Mouse (Mus musculus) cerebellum, postnatal 36 days (tissue): ENCODE measurements around the gene Sh2b3.

Source experiments
- DNase-seq, 2 experiments: peaks; one replicate each; pipeline ENCODE4 v3.0.0; 2021 to 2022; ENCODE audit warnings: mixed read lengths in 2 of 2

Gene Sh2b3

GRCm38 (mm10) chr5:121822786-121823505 is 14.5 kb downstream of the Sh2b3 start:
- DNase-seq: peak; percentile 21 to 26

DNA sequence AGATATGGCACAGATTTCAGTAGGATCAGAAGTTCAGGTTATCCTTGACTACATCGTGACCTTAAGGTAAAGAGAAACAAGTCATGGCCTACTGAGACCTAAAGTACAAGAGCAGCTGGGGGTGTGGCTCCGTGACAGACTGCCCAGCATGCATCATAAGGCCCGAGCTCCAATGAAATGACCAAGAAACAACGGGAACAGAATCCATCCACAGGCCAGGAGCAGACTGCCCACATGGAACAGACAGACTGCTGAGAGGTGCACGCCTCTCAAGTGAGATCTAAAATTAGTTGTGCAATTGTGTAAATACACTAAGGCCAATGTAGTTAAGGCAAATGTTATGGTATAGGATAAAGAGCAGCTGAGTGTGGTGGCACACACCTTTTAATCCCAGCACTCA is 15.9 kb downstream of the Sh2b3 start:
- DNase-seq: peak; percentile 48

- peak; percentile 4 to 9 for DNase-seq
Measured at GRCm38 (mm10) chr5:121821116-121821515, 16.3 kb downstream of the Sh2b3 start.

DNA sequence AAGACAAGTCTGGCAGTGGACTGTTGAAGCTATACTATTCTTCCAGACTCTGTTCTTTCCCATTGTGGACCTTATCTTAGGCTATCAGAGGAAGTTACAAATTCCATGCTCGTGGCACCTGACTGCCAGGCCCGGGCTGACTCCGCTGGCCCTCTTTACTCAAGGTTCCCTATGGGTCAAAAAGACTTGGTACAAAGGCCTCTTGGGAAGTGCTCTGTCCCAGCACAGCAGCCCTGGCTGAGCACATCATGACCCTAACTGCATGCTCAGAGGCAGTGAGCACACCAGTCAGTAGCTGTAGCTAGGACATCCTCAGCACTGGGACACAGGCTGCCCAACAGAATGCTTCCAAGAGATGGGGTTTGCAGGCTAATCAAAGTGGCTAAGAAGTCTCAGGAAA is 16.8 kb downstream of the Sh2b3 start:
- no peak for DNase-seq

DNA sequence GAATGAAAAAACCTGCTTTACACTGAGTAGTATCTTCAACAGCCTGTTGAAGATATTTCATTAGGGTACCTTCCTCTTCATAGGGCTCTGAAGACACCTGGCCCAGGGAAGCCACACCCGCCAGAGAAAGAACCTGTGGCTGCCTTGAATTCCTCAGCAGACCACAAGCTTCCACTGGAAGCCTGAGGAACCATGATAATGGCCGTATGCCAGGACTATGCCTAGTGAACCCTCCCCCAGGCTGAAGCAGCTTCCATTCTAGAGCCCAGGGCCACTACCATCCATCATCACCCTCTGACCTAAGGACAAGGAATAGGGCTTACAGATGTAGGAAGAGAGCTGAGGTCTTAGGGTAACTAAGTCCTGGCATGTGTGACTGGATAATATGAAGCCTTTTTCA is 17.3 kb downstream of the Sh2b3 start:
- DNase-seq: no peak

DNA sequence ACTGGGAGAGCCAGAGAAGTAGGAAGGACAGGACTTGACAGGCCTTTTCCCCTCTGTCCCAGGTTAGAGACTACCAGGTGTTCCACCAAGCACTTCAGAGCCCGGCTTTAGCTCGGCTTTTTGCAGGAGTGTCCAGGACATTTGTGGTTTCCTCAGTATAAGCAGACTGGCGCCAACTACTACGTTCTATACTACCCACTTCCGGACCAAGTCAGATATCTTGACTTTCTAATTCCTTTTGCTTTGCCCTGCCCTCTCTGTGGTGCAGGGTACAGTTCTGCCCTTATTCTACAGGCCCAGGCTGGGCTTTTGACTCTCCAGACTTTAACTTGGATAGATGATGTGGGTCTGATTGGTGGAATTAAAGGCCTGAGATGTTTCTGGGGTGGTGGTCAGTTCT is 17.9 kb downstream of the Sh2b3 start:
- DNase-seq: no peak

- DNase-seq: peak in 1 of 2 experiments; percentile 3
Measured at GRCm38 (mm10) chr5:121818862-121819261, 18.6 kb downstream of the Sh2b3 start.

- no peak for DNase-seq
Measured at GRCm38 (mm10) chr5:121818401-121818800, 19.0 kb downstream of the Sh2b3 start.

- no peak for DNase-seq
Measured at GRCm38 (mm10) chr5:121817551-121817950, 19.9 kb downstream of the Sh2b3 start.

GRCm38 (mm10) chr5:121816611-121817010 is 20.8 kb downstream of the Sh2b3 start:
- DNase-seq: peak in 1 of 2 experiments; percentile 3

DNA sequence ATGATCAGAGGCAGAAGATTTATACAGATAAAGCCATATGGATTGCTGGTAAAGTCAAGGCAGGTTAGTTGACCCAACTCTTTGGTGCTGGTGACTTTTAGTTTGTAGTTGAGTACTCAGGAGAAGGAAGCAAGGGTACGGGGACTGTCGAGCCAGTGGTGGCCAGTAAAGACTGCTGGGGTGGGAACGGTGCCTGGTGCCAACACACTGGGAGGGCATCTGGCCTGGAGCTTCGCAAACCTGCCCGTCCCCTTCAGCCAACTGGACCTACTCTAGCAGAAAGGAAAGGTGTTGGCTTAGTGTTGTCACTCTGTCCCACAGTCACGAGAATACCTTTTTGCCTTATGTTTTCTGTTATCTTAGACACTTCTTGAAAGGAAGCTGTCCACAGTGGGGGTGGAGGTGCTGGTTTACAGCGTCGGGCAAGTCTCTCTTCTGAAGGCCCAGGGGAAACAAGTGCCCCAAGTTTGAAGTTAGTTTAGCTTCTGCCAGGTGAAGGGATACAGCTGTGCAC is 21.5 kb downstream of the Sh2b3 start:
- DNase-seq: peak in 1 of 2 experiments; percentile 20

- peak; percentile 63 to 78 for DNase-seq
Measured at GRCm38 (mm10) chr5:121815067-121815466, 22.4 kb downstream of the Sh2b3 start.

- DNase-seq: no peak
Measured at GRCm38 (mm10) chr5:121813744-121814143, 23.7 kb downstream of the Sh2b3 start.

DNA sequence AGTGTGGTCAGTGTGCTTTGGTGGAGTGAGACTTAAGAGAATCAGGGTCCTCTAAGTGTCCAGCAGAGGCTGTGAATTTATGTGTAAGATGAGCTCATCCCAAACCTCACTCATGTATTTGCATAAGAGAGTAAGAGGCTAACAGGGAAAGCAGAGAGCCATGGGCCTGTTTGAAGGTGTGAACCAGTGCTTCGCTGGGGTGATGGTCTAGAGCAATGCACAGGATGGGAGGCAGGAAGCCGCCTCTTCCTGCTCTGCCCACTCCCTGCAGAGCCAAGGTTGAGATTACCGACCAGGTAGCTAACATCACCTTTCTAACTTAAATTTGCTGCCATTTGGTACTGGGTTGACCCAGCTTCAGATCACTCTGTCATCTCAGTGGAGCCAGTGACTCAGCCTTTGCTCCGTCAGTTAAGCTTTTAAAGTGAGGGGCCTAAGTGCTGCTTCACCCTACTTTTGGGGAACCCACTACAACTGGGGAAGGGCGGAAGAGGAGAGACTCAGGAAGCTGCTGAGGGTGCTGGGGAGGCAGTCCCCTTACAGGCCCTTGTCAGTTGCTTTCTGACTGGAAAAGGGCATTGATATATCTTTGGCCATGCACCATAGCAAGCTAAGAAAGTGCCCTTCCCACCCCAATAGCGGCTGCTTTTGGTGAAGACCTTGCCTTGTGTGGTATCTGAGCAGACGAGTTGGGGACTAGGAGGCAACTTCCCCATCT is 24.8 kb downstream of the Sh2b3 start:
- no peak for DNase-seq

GRCm38 (mm10) chr5:121811485-121811931 is 25.9 kb downstream of the Sh2b3 start:
- peak; percentile 43 to 44 for DNase-seq

DNA sequence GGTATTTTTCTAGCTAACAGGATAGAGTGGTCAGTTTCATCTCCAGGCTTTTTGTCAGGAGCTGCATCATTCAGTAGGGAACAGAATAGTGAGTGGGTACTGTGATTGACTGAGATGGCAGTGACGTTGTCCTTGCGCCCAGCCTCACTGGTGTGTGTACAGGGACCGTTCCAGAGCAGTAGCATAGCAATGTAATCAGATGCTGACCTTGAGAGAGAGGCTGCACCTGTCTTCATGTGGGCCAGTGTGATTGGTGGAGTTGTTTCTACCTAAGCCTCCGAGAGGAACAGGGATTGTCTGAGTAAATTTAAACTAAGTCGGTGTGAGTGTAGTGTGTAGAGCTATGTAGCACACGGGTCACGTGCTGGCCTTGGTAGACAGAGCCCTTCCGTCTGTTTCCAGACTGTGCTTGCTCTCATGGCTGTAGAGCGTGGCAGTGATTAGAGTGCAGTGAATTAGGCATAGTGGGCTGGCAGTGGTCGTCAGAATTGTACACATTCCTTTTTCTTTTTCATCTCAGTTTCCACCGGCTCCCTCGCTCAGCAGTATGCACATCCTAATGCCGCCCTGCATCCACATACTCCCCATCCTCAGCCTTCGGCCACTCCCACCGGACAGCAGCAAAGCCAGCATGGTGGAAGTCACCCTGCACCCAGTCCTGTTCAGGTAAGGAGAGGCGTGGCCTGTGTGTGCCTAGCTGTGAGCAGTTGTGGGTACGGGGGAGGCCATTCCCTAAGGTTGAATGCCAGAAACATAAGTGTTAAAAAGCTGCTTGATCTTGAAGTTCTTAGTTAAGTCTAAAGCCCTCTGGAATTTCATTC is 26.9 kb downstream of the Sh2b3 start:
- peak; percentile 9 to 11 for DNase-seq

DNA sequence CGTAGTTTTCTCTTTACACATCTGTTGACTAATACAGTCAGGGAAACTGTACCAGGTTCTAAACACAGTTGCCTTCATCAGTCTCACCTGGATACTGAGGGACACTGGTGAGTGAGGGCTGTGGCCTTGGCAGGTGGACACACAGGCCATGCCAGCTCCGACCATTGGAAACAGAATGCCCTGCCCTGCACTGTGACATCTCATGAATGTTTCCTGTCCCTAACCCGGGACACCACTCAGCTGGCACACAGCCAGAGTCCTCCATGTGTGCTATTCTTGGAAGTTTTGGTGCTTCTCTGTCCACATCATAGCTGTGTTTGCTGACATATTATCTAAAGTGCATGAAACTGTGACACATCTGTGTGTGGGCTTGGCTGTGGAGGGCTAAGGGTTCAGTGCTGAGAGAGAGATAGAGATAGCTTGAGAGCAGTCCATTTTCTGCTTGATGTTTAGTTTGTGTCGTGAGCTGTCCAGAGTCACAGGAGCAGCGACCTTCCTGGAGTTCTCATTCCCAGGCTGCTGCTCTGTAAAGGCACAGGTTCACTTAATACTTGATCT is 27.7 kb downstream of the Sh2b3 start:
- peak; percentile 37 to 52 for DNase-seq

DNA sequence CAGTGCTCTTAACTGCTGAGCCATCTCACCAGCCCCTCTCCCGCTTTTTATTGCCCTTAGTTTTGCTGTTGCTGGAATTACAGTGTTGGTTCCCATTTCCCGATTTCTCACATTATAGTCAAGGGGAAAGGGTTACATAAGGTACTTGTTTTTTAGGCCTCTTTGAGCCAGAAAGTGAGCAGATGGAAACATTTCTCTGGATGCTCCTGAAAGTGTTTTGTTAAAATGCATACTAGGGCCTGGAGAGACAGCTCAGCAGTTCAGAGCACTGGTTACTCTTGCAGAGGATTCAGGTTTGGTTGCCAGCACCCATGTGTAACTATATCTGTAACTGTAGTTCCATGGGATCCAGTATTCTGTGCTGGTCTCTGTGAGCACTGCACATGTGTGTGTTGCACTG is 29.2 kb downstream of the Sh2b3 start:
- DNase-seq: no peak

DNA sequence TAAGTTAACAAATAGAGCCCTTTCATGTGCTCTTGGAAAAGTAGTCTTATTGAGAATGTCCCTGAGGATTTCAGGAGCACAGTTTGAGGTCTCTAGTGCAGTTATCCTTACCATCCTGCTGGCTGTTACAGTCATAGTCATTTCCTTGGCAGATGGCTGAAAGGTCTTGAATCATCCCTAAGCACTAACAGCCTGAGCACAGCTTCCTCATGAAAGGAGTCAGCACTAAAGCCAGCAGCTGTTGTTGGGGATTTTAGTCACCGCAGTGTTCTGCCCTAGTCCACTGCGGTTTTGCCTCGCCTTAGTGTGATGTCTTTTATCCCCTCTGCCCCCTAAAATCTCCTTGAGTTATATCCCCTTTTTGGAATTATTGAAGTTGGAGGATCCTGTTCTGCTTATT is 30.3 kb downstream of the Sh2b3 start:
- DNase-seq: peak in 1 of 2 experiments; percentile 24

- no peak for DNase-seq
Measured at GRCm38 (mm10) chr5:121798447-121798846, 39.0 kb downstream of the Sh2b3 start.

GRCm38 (mm10) chr5:121795800-121796199 is 41.6 kb downstream of the Sh2b3 start:
- DNase-seq: no peak

GRCm38 (mm10) chr5:121791026-121791425 is 46.4 kb downstream of the Sh2b3 start:
- DNase-seq: no peak
